Mouse (Mus musculus): ENCODE measurements around the gene Gm20547. TPM values are rescaled to one million over a fixed set of nuclear protein-coding genes. Genes with fewer than 3 reads are reported as not detected.
A peak's percentile ranks its signal among the peaks of the same experiment; 100 is the strongest.

Gm20547 gene
- total RNA-seq, 2 experiments from 2014 or later = 0.20 TPM; not detected in 1

DNA sequence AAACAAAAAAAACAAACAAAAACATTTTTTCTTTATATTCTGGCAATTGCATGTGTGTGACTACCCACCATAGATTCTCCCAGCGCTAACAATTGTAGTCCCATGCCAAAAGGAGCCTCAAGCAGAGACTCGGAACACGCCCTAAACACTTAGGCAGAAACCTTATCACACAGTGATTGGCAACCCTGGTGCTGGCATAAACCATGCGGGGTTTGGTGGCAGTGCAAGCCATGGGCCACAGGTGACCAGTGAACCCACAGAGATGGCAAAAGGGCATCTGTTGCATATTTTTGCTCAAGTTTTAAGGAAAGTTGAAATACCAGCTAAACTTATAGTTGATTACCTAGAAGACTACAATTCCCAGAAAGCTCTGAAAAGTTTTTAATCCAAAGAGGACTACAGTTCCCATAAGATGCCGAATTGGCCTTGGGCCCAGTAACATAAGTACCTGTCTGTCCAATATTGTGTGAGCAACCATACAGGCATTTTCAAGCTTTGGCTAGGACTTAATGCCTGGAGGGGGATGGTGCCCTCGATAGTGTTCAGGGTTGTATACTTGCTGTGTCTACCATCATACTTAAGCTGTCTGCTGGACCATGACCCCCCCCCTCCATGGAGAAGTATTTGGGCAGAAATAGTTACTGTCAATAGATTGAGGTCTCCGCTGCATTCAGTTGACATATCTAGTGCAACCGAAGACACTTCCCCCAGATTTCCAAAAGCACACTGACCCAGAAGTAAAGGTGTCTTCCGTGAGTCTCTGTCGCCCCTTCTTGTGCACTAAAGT is 15.7 kb upstream of the Gm20547 start:
- no peak for DNase-seq
- intact Hi-C loops (cut with DNase I) = no loop called here

DNA sequence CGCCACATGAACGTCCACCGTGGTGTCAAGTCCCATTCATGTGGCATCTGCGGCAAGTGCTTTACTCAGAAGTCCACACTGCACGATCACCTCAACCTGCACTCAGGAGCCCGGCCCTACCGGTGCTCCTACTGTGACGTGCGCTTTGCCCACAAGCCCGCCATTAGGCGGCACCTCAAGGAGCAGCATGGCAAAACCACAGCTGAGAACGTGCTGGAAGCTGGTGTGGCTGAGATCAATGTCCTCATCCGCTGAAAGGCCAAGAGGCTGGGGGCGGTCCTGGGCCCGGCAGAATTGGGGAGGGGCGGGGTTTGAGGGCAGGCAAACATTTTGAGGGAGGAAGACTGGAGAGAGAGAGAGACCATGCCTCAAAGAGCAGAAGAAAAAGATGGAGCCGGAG is 14.5 kb upstream of the Gm20547 start:
- intact Hi-C loops (cut with DNase I) = no loop called here

DNA sequence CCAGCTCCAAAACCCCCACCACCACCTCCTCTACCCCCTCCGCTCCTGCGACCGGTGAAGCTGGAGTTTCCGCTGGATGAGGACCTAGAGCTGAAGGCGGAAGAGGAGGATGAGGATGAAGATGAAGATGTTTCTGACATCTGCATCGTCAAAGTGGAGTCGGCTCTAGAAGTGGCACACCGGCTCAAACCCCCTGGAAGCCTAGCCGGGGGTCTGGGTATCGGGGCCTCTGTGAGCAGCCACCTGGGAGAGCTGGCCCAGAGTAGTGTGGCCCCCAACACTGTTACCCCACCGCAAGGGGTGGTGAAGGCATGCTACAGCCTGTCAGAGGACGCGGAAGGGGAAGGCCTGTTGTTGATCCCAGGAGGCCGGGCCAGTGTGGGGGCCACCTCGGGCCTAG is 13.9 kb upstream of the Gm20547 start:
- DNase-seq = no peak
- intact Hi-C loops (cut with DNase I) = no loop called here

More for the DNA sequence above, 14.5 kb upstream of the Gm20547 start:
- DNase-seq = no peak

DNA sequence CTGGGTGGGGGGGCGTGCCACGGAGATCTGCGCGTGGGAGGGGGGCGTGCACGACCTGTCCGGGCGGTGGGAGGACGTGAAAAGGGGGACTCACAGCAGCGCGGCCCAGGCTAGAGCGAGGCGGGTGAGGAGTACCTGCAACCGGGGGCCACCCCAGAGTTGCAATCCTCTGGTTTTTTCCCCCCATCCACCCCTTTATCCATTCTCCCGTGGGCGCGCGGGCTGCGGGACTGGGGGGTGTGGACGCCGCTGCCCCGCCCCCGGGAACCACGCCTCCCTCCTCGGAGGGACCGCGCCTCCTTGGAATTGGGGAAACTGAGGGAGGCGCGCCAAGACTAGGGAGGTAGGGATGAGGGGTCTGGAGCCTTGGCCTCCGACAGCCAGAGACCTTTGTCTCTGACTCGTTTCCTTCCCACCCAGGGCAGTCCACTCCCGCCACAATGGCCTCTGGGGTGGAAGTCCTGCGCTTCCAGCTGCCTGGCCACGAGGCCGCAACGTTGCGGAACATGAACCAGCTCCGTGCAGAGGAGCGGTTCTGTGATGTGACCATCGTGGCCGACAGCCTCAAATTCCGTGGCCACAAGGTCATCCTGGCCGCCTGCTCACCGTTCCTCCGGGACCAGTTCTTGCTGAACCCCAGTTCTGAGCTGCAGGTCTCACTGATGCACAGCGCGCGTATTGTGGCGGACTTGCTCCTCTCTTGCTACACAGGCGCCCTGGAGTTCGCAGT is 13.1 kb upstream of the Gm20547 start:
- DNase-seq = peak in 1 of 2 experiments; percentile 40
- intact Hi-C loops (cut with DNase I) = no loop called here

DNA sequence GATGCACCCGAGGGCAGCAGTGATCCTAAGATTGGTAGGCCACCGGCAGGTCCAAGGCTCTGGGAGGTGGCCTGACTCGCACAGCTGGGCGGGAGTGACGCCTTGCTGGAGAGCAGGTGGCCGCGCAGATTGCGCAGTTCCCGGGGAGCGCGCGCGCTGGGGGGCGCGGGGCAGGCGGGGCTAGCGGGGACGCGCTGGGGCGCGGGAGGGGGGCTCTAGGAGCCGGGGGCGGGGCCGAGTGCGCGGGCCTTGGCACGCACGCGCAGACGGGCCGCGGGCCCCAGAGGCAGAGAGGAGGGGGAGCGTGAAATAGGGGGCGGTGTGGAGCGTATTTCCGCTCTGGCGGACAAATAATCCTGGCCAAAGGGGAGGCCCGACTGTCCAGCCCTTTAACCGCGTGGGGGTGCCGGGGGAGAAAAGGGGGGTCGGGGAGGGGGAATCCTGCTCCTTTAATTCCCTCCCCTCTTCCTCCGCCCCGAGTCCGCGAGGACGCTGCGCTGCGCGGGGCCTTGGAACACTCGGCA is 12.3 kb upstream of the Gm20547 start:
- DNase-seq = peak; percentile 87 to 90
- intact Hi-C loops (cut with DNase I) = no loop called here

DNA sequence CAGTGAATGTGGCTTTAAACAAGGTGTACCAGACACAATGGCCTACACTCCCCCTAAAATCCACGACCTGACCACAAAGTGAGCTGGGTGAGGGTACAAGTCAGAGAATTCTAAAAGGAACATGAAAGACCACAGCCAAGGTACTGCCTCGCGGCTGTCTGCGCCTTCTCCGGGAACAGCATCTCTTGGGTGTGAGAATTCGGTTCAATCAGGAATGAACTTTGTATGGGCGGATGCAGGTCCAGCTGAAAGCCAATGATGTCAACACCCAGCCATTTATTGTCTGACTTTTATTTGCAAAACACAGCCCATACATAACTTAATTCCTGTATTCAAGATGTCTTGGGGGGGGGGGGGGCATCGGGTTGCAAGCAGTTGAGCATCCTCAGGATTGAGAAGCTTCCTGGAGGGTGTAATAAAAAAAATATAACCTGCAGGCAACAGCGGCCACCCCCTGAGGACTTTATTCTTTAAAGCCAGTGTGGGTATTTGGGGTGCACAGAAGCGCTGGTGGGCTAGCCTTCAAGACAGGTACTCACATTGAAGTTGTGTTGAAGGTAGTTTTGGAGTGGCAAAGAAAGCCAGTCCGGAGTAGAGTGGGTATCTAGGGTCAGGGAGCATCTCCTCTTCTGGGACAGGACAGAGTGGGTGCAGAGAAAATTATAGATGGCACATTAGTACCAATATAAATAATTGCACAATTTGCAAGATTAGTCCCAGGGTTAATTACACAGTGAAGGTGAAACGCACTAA is 11.4 kb upstream of the Gm20547 start:
- intact Hi-C loops (cut with DNase I) = no loop called here
- no peak for DNase-seq

DNA sequence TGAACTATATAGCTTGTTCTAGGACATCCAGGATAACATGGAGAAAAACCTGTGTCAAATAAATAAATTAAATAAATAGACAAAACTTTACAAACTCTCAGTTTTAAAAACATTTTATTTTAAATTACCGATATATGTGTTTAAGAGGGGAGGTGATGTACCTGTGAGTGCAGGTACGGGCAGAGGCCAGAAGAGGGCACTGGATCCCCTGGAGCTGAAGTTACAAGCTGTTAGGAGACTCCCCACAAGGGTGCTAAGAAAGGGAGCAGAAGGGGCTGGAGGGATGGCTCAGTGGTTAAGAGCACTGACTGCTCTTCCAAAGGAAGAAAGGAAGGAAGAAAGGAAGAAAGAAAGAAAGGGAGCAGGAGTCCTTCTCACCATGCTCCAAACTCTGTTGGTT is 9.5 kb upstream of the Gm20547 start:
- intact Hi-C loops (cut with DNase I) = no loop called here
- DNase-seq = no peak

DNA sequence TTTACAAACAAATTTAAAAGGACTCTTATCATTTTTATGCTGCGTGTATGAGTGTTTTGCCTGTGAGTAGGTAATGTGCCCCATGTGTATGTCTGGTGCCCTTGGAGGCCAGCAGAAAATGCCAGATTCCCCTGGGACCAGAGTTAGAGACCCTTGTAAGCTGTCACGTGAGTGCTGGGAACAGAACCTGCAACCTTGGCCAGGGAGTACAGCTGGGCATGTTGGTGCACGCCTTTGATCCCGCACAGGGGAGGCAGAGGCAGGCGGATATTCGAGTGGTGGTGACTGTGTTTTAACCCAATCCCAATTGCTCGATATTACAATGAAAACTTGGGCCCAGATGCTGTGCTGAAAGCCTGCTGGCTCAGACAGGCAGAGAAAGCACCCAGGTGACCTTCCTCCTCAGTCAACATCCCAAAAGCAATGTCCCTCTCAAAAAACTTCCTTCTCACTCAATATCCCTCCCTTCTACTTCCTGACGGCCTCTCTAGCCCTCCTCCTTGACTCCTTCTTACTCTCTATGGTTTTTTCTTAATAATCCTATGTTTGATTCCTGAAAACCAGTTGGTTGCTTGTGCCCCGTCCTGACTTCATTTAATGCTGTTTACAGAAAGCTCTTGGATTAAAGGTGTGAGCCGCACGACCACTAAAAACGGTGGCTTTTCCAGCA is 8.4 kb upstream of the Gm20547 start:
- intact Hi-C loops (cut with DNase I) = no loop called here
- DNase-seq = no peak

DNA sequence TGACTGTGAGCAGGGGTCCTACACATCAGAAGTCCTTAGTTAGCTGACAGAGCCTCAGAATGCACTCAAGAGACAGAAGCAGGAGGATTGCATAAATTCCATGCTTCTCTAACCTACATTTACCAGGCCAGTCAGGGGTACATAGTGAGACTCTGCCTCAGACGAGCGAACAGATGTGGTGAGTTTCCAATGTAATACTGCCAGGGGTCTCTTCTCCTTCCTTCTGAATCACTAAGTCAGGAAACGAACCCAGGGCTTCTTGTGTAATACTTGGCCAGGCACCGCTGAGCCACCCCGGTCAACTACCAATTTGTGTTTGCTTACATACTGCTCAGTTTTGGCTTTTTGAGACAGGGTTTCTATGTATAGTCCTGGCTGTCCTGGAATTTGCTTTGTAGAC is 6.1 kb upstream of the Gm20547 start:
- DNase-seq = no peak
- intact Hi-C loops (cut with DNase I) = no loop called here

DNA sequence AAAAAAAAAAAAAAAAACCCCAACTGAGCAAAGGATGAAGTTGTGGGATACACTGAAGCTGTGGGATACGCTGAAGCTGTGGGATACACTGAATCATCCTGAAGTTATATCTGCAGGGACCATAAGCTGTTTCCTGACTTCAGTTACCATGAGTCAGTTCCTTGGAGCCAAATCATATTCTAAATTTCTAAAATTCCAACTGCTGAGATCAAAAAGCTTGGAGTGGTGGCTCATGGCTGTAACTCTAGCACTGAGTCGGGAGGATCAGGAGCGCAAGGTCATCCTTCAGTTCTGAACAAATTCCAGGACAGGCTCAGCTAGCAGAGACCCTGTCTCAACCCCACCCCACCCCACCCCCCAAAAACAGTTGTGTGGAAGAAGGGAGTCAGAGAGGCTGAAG is 3.8 kb upstream of the Gm20547 start:
- no peak for DNase-seq
- intact Hi-C loops (cut with DNase I) = no loop called here

DNA sequence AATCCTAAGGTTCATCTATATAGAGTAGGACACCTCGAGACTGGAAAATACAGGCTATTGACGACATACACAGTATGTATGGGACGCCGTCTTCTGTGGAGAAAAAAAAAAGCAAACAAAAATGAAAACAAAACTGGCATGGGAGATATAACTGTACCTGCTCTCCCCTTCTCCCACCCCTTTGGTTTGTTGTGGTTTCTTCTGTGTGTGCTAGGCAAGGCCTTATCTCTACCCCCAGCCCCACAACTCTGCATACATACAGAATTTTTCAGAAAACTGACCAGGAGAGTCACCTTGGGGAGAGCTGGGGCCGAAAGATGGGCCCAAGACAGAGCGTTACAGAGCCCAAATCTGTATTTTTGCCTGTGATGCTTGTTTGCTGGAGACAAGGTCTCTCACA is 2.9 kb upstream of the Gm20547 start:
- intact Hi-C loops (cut with DNase I) = no loop called here

DNA sequence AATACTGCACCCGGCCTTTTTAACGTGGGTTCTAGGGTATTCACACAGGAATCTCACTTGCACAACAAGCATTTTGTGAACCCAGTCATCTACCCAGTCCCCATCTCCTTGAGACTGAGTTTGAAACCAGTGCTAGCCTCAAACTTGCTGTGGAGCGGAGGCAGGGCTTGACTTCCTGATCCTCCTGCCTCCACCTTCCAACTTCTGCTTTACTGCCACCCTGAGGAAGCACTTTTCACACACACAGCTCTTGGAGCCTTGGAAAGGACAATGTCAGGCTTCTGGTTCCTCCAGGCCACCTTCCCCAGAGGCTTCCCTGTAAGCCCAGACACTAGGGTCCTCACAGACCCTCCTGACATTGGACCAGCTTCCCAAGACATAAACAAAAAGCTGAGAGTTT is 1.5 kb upstream of the Gm20547 start:
- intact Hi-C loops (cut with DNase I) = no loop called here
- DNase-seq = no peak

More for the DNA sequence above, 2.9 kb upstream of the Gm20547 start:
- DNase-seq = no peak

DNA sequence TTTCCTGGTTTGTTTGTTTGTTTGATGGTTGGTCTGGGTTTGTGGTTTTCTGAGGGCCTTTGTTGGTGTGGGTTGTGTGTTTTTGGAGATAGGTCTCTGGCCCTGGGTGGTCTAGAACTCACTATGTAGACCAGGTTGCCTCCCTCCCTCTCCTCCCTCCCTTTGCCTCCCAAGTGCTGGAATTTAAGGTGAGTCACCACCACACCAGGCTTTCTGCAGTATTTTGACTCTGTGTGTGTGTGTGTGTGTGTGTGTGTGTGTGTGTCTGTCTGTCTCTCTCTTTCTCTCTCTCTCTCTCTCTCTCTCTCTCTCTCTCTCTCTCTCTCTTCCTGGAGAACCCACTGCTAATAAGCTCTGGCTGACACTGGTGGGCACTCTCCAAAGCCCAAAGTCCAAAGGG is 676 bp downstream of the Gm20547 start:
- DNase-seq = no peak

DNA sequence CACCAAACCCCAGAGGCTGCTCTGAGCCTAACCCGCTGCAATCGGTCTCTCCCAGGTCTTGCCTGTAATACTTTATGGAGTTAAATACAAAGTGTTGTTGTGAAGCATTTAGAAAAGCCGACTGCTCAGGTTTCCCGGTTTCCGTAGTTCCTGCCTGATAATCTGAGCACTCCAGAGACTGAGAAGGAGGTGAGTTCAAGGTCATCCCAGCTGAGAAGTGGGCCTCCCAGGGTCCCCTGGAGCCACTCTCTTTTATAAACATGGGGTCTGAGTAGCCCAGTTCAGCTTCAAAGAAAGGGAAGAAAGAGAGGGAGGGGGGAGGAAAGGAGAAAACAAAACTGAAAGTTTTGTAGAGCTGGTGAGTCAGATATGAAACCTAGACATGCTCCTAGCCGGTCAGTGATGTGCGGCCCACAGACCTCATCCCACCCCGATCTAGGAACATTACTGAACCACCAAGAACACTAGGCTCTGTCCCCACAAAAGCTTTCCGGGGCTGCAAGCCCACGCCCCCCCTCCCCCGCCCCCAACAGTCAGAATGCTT is 2.4 kb downstream of the Gm20547 start, which contains the start of gene Zbtb12:
TSS of gene Zbtb12 (plus strand) at position 148 of the 544 bp plus-strand sequence.
- no peak for DNase-seq
- intact Hi-C loops (cut with DNase I) = no loop called here

More for the DNA sequence above, 676 bp downstream of the Gm20547 start:
- intact Hi-C loops (cut with DNase I) = no loop called here

DNA sequence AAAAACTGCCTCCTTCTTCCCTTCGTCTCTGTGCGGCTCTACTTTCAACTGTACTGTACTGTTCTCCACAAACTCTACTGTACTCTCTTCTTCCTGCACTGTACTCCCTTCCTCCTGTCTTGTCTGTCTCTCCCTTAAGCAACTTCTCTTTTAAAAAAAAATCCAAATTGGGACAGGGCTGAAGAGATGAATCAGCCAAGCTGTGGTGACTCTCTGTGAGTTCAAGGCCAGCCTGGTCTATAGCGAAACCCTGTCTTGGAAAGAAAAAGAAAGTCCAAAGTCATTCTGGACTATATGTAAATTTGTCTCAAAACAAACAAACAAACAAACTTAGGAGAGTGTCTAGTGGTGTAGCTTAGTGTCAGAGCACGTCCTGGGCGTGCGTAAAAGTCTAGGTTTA is 7.5 kb downstream of the Gm20547 start:
- intact Hi-C loops (cut with DNase I) = no loop called here
- DNase-seq = no peak

DNA sequence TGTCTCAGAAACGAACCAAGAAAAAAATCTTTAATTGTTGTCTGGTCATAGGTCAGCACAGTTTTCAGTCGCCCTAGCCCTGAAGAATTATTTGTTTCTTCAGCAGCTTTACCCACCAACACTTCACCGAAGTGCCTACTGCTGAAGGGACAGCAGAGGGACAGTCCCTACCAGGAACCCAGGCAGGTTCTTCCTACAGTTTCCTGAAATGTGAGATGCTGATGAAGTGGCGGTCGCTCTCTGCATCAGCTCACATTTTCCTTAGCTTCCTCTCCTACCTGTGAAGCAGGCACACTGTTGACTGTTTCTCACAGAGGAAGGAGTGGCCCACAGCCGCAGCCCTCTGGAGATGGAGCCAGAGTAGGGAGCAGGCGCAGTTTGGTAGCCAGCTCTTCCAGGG is 15.9 kb downstream of the Gm20547 start:
- no peak for DNase-seq
- intact Hi-C loops (cut with DNase I) = no loop called here

DNA sequence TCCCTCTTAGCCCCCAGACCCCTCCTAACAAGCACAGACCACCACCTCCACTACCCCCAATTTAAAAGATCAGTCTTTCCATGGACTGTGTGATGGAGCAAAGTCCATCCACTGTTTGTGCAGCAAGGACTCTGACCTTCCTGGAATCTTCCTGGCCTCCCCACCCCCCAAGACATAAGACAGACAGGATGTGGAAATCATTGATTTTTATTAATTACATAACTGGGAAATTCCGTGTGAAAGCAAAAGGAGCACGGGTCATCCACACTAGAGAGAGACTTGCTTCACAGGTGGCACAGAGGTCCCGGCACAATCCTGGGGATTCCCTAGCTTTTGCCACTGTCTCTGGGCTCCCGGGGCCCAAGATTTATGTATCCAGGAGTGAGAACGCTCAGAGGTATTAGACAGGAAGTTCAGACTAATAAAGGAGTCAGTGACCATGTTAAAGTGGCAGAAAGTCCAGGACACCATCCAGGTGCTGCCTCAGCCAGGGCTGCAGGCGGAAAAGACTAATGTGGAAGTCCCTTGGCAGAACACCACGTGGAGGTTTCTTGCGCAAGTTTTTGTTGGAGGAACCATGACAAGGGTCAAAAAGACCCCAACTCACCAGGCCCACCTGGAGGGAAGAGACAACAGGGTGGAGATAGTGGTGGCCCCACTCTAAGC is 19.3 kb downstream of the Gm20547 start, which contains the start of gene Cfb:
TSS of gene Cfb (minus strand) at position 103 of the 666 bp plus-strand sequence.
- no peak for DNase-seq
- intact Hi-C loops (cut with DNase I) = no loop called here

DNA sequence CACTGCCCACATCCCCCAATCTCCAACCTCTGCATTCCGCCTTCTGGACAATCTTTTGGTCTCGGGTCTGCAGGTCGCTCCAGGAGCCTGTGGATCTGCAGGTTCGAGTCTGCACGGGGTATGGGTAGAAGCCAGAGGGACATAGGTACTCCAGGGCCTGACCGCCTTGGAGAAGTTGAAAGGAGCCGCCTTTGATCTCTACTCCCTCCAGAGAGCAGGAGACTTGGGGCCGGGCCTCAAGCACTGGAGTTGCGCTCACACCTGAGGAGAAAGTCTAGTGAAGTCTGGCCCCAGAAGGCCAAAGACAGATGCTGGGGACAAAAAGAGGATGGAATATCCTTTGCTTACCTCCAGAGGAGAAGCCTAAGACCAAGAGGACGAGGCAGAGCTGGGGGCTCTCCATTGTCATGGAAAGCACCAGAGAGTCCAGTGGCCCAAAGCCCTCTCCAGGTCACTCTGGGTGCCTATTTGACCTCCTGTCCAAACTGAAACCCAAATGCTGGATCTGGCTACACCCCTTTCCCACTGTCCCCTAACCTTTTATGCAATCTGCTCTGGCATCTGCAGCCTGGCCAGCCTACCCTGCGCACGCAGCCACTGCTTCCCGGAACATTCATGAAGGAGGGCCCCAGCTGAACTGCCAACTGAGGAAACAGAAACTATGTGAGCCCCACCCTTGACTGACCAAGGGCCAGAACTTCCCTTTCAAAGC is 20.0 kb downstream of the Gm20547 start:
- DNase-seq = peak in 1 of 2 experiments; percentile 23
- intact Hi-C loops (cut with DNase I) = no loop called here

DNA sequence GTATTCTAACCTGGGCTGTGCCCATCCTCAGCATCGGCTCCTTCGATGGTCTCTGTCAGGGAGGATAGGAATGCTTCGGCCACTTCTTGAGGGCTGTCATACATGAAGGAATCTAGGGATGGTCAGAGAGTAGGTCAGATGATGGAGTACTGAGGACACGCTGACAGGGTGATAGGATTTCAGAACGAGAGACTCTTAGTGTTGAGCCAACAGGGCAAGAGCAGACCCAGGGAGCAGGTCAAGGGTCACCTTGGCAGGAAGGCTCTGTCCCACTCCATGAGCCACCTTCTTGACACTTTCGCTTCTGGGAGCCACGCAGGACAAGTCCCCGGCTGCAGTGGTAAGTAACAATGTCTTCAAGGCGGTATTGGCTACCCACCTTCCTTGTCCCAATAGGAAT is 21.3 kb downstream of the Gm20547 start:
- DNase-seq = no peak
- intact Hi-C loops (cut with DNase I) = no loop called here
